Mouse (Mus musculus): Measurements from ENCODE around the gene Hspg2. TPM values are rescaled to one million over a fixed set of nuclear protein-coding genes. Genes with fewer than 3 reads are reported as not detected.

Hspg2 gene
- total and polyA plus RNA-seq, 3 experiments, result 114 to 190 (median 174) TPM

DNA sequence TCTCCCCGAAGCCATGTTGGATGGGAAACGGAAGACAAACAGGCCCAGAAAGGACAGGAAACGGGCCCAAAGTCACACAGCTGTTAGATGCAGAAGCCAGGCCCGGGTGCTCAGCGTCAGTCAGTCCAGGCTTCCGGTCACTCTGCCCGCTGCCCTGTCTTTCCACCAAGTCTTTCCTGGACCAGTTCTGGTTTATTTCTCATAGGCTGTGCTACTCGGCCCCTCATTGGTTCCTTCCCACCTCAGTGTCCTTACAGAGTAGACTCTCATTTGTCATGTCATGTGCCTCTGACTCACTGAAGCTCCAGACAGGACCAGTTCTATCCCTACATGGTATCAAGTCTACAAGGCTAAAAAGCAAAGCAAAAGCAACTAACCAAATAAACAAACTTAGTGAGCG lies 41.0 kb downstream of the Hspg2 start:
- 54% methylated on average over 9 of the region's 9 CpGs for WGBS
- Histone ChIP-seq H3K27ac (no peak overlapping the region; the same call in 1 of the 2 replicates), H3K4me3 (no peak overlapping the region), H3K79me2 (replicated peaks; ENCODE audit: control insufficient read depth, insufficient read depth, low read length) (no peaks in the 10 kb centered on the region), H3K9ac (ENCODE audit: low read depth, low read length) (no peak overlapping the region), H3K27me3 (ENCODE audit: control insufficient read depth, insufficient read depth, low read length) (no peaks in the 10 kb centered on the region), H3K36me3 (ENCODE audit: control insufficient read depth, insufficient read depth, low read length) (peaks cover 5% of the 10 kb centered on the region; the same call in 1 of the 2 replicates), H3K4me1 (ENCODE audit: control insufficient read depth, insufficient read depth, low read length) (peaks cover 2% of the 10 kb centered on the region)
- DNase-seq, result no peak
- TF ChIP-seq POLR2A (IDR thresholded peaks at IDR 0.05; ENCODE audit: insufficient read depth, low read depth, low read length) (no peak), CTCF (IDR thresholded peaks at IDR 0.05) (no peak), EP300 (IDR thresholded peaks at IDR 0.05; ENCODE audit: insufficient read depth, low read depth, low read length) (no peak)
- intact Hi-C loops (cut with DNase I), result no loop called here

DNA sequence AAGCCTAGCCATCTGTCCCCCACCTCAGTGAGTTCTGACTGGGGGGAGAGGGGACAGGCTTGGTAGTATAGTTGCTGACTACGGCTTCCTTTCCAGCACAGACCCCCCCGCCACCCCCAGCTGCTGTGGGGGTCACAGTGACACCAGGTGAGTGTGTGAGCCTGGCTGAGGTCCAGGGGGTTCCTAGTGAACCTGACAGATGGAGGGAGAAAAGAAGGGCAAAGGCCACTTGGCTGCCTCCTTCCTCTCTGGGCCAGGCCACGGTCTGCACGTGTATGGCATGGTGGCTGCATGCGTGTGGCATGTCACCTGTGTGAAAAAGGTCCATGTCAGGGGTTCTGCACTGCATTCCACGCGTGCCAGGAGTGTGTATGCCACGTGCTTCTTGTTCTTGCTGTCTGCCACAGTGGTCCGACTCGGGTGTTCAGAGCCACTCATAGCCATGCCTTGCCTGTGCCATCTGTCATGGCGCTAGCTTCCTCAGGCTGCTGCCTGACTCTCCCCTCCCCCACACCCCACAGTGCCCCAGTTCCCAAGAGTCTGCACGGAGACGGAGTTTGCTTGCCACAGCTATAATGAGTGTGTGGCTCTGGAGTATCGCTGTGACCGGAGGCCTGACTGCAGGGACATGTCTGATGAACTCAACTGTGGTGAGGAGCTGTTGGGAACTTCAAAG lies 41.6 kb downstream of the Hspg2 start:
- intact Hi-C loops (cut with DNase I), result loop anchor here (5.0 kb wide), 1 partner anchor 42 kb away; no protein-coding TSS in a partner anchor
- Histone ChIP-seq H3K27ac (no peak overlapping the region; the same call in 1 of the 2 replicates), H3K36me3 (ENCODE audit: control insufficient read depth, insufficient read depth, low read length) (peaks cover 5% of the 10 kb centered on the region; the same call in 1 of the 2 replicates), H3K4me3 (no peak overlapping the region), H3K79me2 (replicated peaks; ENCODE audit: control insufficient read depth, insufficient read depth, low read length) (no peaks in the 10 kb centered on the region), H3K27me3 (ENCODE audit: control insufficient read depth, insufficient read depth, low read length) (no peaks in the 10 kb centered on the region), H3K4me1 (ENCODE audit: control insufficient read depth, insufficient read depth, low read length) (peaks cover 2% of the 10 kb centered on the region), H3K9ac (ENCODE audit: low read depth, low read length) (no peak overlapping the region)
- TF ChIP-seq EP300 (IDR thresholded peaks at IDR 0.05; ENCODE audit: insufficient read depth, low read depth, low read length), result no peak
- TF ChIP-seq CTCF (IDR thresholded peaks at IDR 0.05), result no peak
- 78% methylated on average over 15 of the region's 15 CpGs for WGBS
- DNase-seq, result no peak

DNA sequence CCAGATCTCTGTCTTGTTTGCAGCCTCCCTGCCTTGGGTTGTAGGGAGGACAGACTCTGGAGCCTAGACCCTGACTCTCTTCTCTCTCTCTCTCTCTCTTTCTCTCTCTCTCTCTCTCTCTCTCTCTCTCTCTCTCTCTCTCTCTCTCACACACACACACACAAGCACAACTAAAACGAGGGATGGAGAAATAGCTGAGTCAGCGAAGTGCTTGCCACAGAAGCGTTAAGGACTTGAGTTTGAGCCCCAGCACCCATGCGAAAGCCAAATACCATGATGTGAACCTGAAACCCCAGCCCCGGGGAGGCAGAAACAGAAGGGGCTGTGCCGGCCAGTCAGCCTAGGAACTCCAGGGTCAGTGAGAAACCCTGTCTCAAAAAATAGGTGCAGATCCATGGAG lies 44.3 kb downstream of the Hspg2 start:
- no peak overlapping the region for H3K9ac ChIP-seq (ENCODE audit: low read depth, low read length)
- 0 out of 2 replicates have a peak, but pooled peaks cover 2% of the 10 kb centered on the region for H3K79me2 ChIP-seq (replicated peaks; ENCODE audit: control insufficient read depth, insufficient read depth, low read length)
- DNase-seq, result no peak
- 81% methylated on average over 6 of the region's 6 CpGs for WGBS
- H3K36me3 ChIP-seq (ENCODE audit: control insufficient read depth, insufficient read depth, low read length), result peaks cover 5% of the 10 kb centered on the region; the same call in 1 of the 2 replicates
- H3K27ac ChIP-seq, result no peak overlapping the region
- no peak overlapping the region for H3K4me3 ChIP-seq
- intact Hi-C loops (cut with DNase I), result loop anchor here (5.0 kb wide), 1 partner anchor 39 kb away; no protein-coding TSS in a partner anchor
- TF ChIP-seq CTCF (IDR thresholded peaks at IDR 0.05), result no peak
- no peak for TF ChIP-seq EP300 (IDR thresholded peaks at IDR 0.05; ENCODE audit: insufficient read depth, low read depth, low read length)
- no peak for TF ChIP-seq POLR2A (IDR thresholded peaks at IDR 0.05; ENCODE audit: insufficient read depth, low read depth, low read length)
- H3K27me3 ChIP-seq (ENCODE audit: control insufficient read depth, insufficient read depth, low read length), result no peaks in the 10 kb centered on the region
- H3K4me1 ChIP-seq (ENCODE audit: control insufficient read depth, insufficient read depth, low read length), result peaks cover 2% of the 10 kb centered on the region

DNA sequence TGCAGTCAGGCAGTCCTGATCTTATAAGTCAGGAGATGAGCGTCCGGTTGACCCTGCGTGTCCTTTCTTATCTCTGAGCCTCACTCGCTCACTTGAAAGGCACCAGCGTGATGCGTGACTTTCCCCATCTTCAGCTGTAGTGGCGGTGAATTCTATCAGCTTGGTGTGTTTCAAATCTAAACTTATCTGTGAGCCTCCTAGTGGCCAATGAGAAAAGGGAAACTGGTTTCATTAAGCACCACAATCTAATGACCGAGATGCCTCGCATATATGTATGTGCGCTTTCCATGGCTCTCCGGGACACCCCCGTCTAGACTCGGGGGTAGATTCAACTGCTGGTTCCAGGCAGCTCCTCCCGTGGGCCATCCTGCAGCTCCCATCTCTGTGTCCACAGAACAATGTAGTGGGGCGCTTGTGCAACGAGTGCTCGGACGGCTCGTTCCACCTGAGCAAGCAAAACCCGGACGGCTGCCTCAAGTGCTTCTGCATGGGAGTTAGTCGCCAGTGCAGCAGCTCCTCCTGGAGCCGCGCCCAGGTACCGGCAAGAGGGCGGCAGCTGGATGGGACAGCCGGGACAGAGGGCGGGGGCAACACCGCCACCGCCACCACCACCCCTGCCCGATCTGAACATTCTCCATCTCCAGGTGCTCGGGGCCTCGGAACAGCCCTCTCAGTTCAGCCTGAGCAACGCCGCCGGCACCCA lies 49.6 kb downstream of the Hspg2 start:
- intact Hi-C loops (cut with DNase I), result loop anchor here (5.0 kb wide), 1 partner anchor 76 kb away; no protein-coding TSS in a partner anchor
- H3K9ac ChIP-seq (ENCODE audit: low read depth, low read length), result no peak overlapping the region
- peak; percentile 65 for TF ChIP-seq CTCF (IDR thresholded peaks at IDR 0.05)
- TF ChIP-seq EP300 (IDR thresholded peaks at IDR 0.05; ENCODE audit: insufficient read depth, low read depth, low read length), result no peak
- no peak for TF ChIP-seq POLR2A (IDR thresholded peaks at IDR 0.05; ENCODE audit: insufficient read depth, low read depth, low read length)
- WGBS, result 75% methylated on average over 36 of the region's 36 CpGs
- H3K27ac ChIP-seq, result no peak overlapping the region; the same call in 1 of the 2 replicates
- H3K79me2 ChIP-seq (replicated peaks; ENCODE audit: control insufficient read depth, insufficient read depth, low read length), result 0 out of 2 replicates have a peak, but pooled peaks cover 2% of the 10 kb centered on the region
- no peak overlapping the region for H3K4me3 ChIP-seq
- no peak for DNase-seq
- H3K4me1 ChIP-seq (ENCODE audit: control insufficient read depth, insufficient read depth, low read length), result no peaks in the 10 kb centered on the region
- no peaks in the 10 kb centered on the region for H3K36me3 ChIP-seq (ENCODE audit: control insufficient read depth, insufficient read depth, low read length)
- H3K27me3 ChIP-seq (ENCODE audit: control insufficient read depth, insufficient read depth, low read length), result no peaks in the 10 kb centered on the region

DNA sequence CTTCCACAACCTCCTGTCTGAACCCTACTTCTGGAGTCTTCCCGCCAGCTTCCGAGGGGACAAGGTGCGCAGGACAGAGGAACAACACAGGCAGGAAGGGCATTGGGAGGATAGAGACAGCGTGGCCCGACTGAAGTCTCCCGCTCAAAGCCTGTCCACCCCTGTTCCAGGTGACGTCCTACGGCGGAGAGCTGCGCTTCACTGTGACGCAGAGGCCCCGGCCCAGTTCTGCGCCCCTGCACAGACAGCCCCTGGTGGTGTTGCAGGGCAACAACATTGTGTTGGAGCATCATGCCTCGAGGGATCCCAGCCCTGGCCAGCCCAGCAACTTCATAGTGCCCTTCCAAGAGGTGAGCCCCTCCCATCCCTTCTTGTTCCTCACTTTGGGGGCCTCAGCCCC lies 50.2 kb downstream of the Hspg2 start:
- H3K4me3 ChIP-seq, result no peak overlapping the region
- H3K36me3 ChIP-seq (ENCODE audit: control insufficient read depth, insufficient read depth, low read length), result no peaks in the 10 kb centered on the region
- no peak overlapping the region for H3K27ac ChIP-seq
- 0 out of 2 replicates have a peak, but pooled peaks cover 2% of the 10 kb centered on the region for H3K79me2 ChIP-seq (replicated peaks; ENCODE audit: control insufficient read depth, insufficient read depth, low read length)
- H3K27me3 ChIP-seq (ENCODE audit: control insufficient read depth, insufficient read depth, low read length), result no peaks in the 10 kb centered on the region
- H3K4me1 ChIP-seq (ENCODE audit: control insufficient read depth, insufficient read depth, low read length), result no peaks in the 10 kb centered on the region
- TF ChIP-seq EP300 (IDR thresholded peaks at IDR 0.05; ENCODE audit: insufficient read depth, low read depth, low read length) (no peak), CTCF (IDR thresholded peaks at IDR 0.05) (peak; percentile 18; the same call in 1 of the 2 replicates), POLR2A (IDR thresholded peaks at IDR 0.05; ENCODE audit: insufficient read depth, low read depth, low read length) (no peak)
- WGBS, result 87% methylated on average over 14 of the region's 14 CpGs
- intact Hi-C loops (cut with DNase I), result loop anchor here (5.0 kb wide), 1 partner anchor 76 kb away; no protein-coding TSS in a partner anchor
- no peak overlapping the region for H3K9ac ChIP-seq (ENCODE audit: low read depth, low read length)
- DNase-seq, result no peak
